Mouse (Mus musculus) embryonic facial prominence, embryonic 12.5 days (tissue): Measurements from ENCODE around the gene Kremen2. TPM values are rescaled to one million over a fixed set of nuclear protein-coding genes. Genes with fewer than 3 reads are reported as not detected.

ENCODE experiments used
- ATAC-seq: fragments of 200-750 bp; cut with Nextera tagmentation; 2 replicates; pipeline ENCODE4 v1.8.0; 2017; ENCODE audit not compliant: insufficient number of reproducible peaks, insufficient read depth, low FRiP score, low TSS enrichment
- H3K27ac ChIP-seq: fragments of 300-500 bp; sonication (generic); 2 replicates; pipeline ENCODE4 v1.5.1; 2016; ENCODE audit warnings: mild to moderate bottlenecking
- H3K27me3 ChIP-seq: fragments of 300-500 bp; sonication (generic); 2 replicates; pipeline ENCODE4 v1.6.1; 2016; ENCODE audit warnings: mild to moderate bottlenecking, moderate library complexity
- H3K36me3 ChIP-seq: fragments of 300-500 bp; sonication (generic); 2 replicates; pipeline ENCODE4 v1.6.1; 2016; ENCODE audit warnings: mild to moderate bottlenecking
- H3K4me1 ChIP-seq: fragments of 300-500 bp; sonication (generic); 2 replicates; pipeline ENCODE4 v1.6.1; 2016
- H3K4me2 ChIP-seq: fragments of 300-500 bp; sonication (generic); replicated peaks from 2 replicates; pipeline ENCODE4 v1.6.1; 2016; ENCODE audit warnings: mild to moderate bottlenecking, moderate library complexity
- H3K4me3 ChIP-seq: fragments of 300-500 bp; sonication (generic); 2 replicates; pipeline ENCODE4 v1.5.1; 2016; ENCODE audit warnings: mild to moderate bottlenecking
- H3K9ac ChIP-seq: fragments of 300-500 bp; sonication (generic); 2 replicates; pipeline ENCODE4 v1.6.1; 2016; ENCODE audit warnings: mild to moderate bottlenecking, moderate library complexity
- H3K9me3 ChIP-seq: fragments of 300-500 bp; sonication (generic); 2 replicates; pipeline ENCODE4 v1.6.1; 2016; ENCODE audit warnings: mild to moderate bottlenecking, moderate library complexity
- WGBS: fragments of 180-500 bp; shearing (Covaris S2); methylation state at CpG from one replicate; pipeline ENCODE4 v1.1.7; 2016; 5-methylcytosine and 5-hydroxymethylcytosine counted together
- polyA plus RNA-seq: library from polyadenylated mRNA; unstranded; fragments of >200 nt; fragmentation: Nextera tagmentation; extraction: Ambion mirVana; gene quantifications from 2 replicates; pipeline ENCODE4 v1.2.1, GENCODE M21; 2016

Gene Kremen2
- polyA plus RNA-seq, 1 experiment from 2014 or later: 23.4 TPM

- Histone ChIP-seq H3K27ac (no peak overlapping the region), H3K9ac (peak overlapping the region; percentile 61), H3K4me2 (peak overlapping the region; percentile 100), H3K27me3 (peaks cover 37% of the 10 kb centered on the region), H3K4me3 (peak overlapping the region; percentile 66), H3K36me3 (no peaks in the 10 kb centered on the region), H3K4me1 (peaks cover 14% of the 10 kb centered on the region), H3K9me3 (no peaks in the 10 kb centered on the region)
- 0 out of 2 replicates have a peak, but pooled peaks have one; percentile 12 for ATAC-seq
- under 1% methylated on average over 85 of the region's 101 CpGs for WGBS
Measured at GRCm38 (mm10) chr17:23699131-23700077, 46.2 kb downstream of the Kremen2 start.

GRCm38 (mm10) chr17:23695801-23696200 lies 49.8 kb downstream of the Kremen2 start:
- H3K27ac ChIP-seq: no peak overlapping the region
- WGBS: 4% methylated on average over 3 of the region's 3 CpGs
- H3K9ac ChIP-seq: no peak overlapping the region
- no peaks in the 10 kb centered on the region for H3K9me3 ChIP-seq
- no peaks in the 10 kb centered on the region for H3K36me3 ChIP-seq
- no peak overlapping the region for H3K4me2 ChIP-seq
- H3K4me3 ChIP-seq: no peak overlapping the region
- H3K27me3 ChIP-seq: peaks cover 33% of the 10 kb centered on the region
- H3K4me1 ChIP-seq: peaks cover 14% of the 10 kb centered on the region
- ATAC-seq: 0 out of 2 replicates have a peak, but pooled peaks have one; percentile 24

- H3K9me3 ChIP-seq: no peaks in the 10 kb centered on the region
- H3K36me3 ChIP-seq: no peaks in the 10 kb centered on the region
- H3K9ac ChIP-seq: no peak overlapping the region
- H3K27me3 ChIP-seq: peaks cover 21% of the 10 kb centered on the region
- WGBS: 55% methylated on average over 1 of the region's 1 CpGs
- H3K4me1 ChIP-seq: peaks cover 10% of the 10 kb centered on the region
- ATAC-seq: no peak
- no peak overlapping the region for H3K27ac ChIP-seq
- H3K4me2 ChIP-seq: no peak overlapping the region
- no peak overlapping the region for H3K4me3 ChIP-seq
Measured at GRCm38 (mm10) chr17:23694491-23694890, 51.1 kb downstream of the Kremen2 start.

Other genes starting within 250 kb of the Kremen2 start
- 24.3 and 26.8 TPM in 2 replicates for gene Zfp213, start 181.6 kb downstream of the Kremen2 start, polyA plus RNA-seq
- gene Zfp13, start 146.3 kb downstream of the Kremen2 start, polyA plus RNA-seq: 23.8 and 24.1 TPM in 2 replicates
- gene Zscan10, start 145.0 kb downstream of the Kremen2 start, polyA plus RNA-seq: 0.20 and 0.67 TPM in 2 replicates
- 0.84 and 1.3 TPM in 2 replicates for gene Mmp25, start 100.6 kb downstream of the Kremen2 start, polyA plus RNA-seq
- 1.3 and 1.9 TPM in 2 replicates for gene Bicdl2, start 85.3 kb downstream of the Kremen2 start, polyA plus RNA-seq
- gene Hcfc1r1, start 72.2 kb downstream of the Kremen2 start, polyA plus RNA-seq: 60.3 and 61.2 TPM in 2 replicates
- gene Thoc6, start 72.0 kb downstream of the Kremen2 start, polyA plus RNA-seq: 49.6 and 51.7 TPM in 2 replicates
- 8.6 and 9.2 TPM in 2 replicates for gene Tnfrsf12a, start 68.4 kb downstream of the Kremen2 start, polyA plus RNA-seq
- 49.2 and 52.4 TPM in 2 replicates for gene Cldn6, start 66.6 kb downstream of the Kremen2 start, polyA plus RNA-seq
- gene Cldn9, start 61.8 kb downstream of the Kremen2 start, polyA plus RNA-seq: 12.6 and 13.5 TPM in 2 replicates
- gene 1520401A03Rik, start 23.1 kb downstream of the Kremen2 start, polyA plus RNA-seq: 0.66 and 1.0 TPM in 2 replicates
- 54.2 and 54.6 TPM in 2 replicates for gene Pkmyt1, start 19.5 kb downstream of the Kremen2 start, polyA plus RNA-seq
- 14.8 and 16.0 TPM in 2 replicates for gene Paqr4, start 5.0 kb downstream of the Kremen2 start, polyA plus RNA-seq
- gene Flywch1, start 25.8 kb upstream of the Kremen2 start, polyA plus RNA-seq: 122 and 125 TPM in 2 replicates
- gene Flywch2, start 40.2 kb upstream of the Kremen2 start, polyA plus RNA-seq: 57.7 and 58.5 TPM in 2 replicates
- 657 and 663 TPM in 2 replicates for gene Srrm2, start 44.7 kb upstream of the Kremen2 start, polyA plus RNA-seq
- 1,164 and 1,169 TPM in 2 replicates for gene Elob, start 83.3 kb upstream of the Kremen2 start, polyA plus RNA-seq
- gene Prss33, start 90.2 kb upstream of the Kremen2 start, polyA plus RNA-seq: 0.46 and 0.59 TPM in 2 replicates
- not detected in 2 replicates for gene Prss32, start 98.0 kb upstream of the Kremen2 start, polyA plus RNA-seq
- 2.2 and 2.5 TPM in 2 replicates for gene Prss41, start 98.3 kb upstream of the Kremen2 start, polyA plus RNA-seq
- gene Prss21, start 122.2 kb upstream of the Kremen2 start, polyA plus RNA-seq: not detected in 2 replicates
- not detected in 2 replicates for gene Dcpp1, start 135.0 kb upstream of the Kremen2 start, polyA plus RNA-seq
- not detected in 2 replicates for gene Dcpp2, start 135.0 kb upstream of the Kremen2 start, polyA plus RNA-seq
- gene Dcpp3, start 171.6 kb upstream of the Kremen2 start, polyA plus RNA-seq: not detected in 2 replicates
- not detected in 2 replicates for gene Sbp, start 195.8 kb upstream of the Kremen2 start, polyA plus RNA-seq
- gene Sbpl, start 209.4 kb upstream of the Kremen2 start, polyA plus RNA-seq: not detected in 2 replicates
- gene Prss30, start 234.7 kb upstream of the Kremen2 start, polyA plus RNA-seq: not detected in 2 replicates